Mouse (Mus musculus) neural tube, embryonic 12.5 days (tissue): ENCODE data around the gene Igfals. TPM values are rescaled to one million over a fixed set of nuclear protein-coding genes. Genes with fewer than 3 reads are reported as not detected.

Experiments used
- ATAC-seq: fragments of 200-750 bp; cut with Nextera tagmentation; 2 replicates; pipeline ENCODE4 v1.8.0; 2017; ENCODE audit warnings: low read depth, mild to moderate bottlenecking, moderate TSS enrichment, moderate library complexity; ENCODE audit not compliant: low FRiP score
- H3K27ac ChIP-seq: fragments of 300-500 bp; sonication (generic); 2 replicates; pipeline ENCODE4 v1.5.1; 2016
- H3K27me3 ChIP-seq: fragments of 300-500 bp; sonication (generic); replicated peaks from 2 replicates; pipeline ENCODE4 v1.6.1; 2016; ENCODE audit warnings: mild to moderate bottlenecking
- H3K36me3 ChIP-seq: fragments of 300-500 bp; sonication (generic); 2 replicates; pipeline ENCODE4 v1.6.1; 2016; ENCODE audit warnings: mild to moderate bottlenecking
- H3K4me1 ChIP-seq: fragments of 300-500 bp; sonication (generic); 2 replicates; pipeline ENCODE4 v1.6.1; 2016
- H3K4me2 ChIP-seq: fragments of 300-500 bp; sonication (generic); replicated peaks from 2 replicates; pipeline ENCODE4 v1.6.1; 2016; ENCODE audit warnings: mild to moderate bottlenecking
- H3K4me3 ChIP-seq: fragments of 300-500 bp; sonication (generic); 2 replicates; pipeline ENCODE4 v1.5.1; 2016
- H3K9ac ChIP-seq: fragments of 300-500 bp; sonication (generic); 2 replicates; pipeline ENCODE4 v1.6.1; 2016; ENCODE audit warnings: mild to moderate bottlenecking
- H3K9me3 ChIP-seq: fragments of 300-500 bp; sonication (generic); 2 replicates; pipeline ENCODE4 v1.6.1; 2016; ENCODE audit warnings: mild to moderate bottlenecking
- WGBS: fragments of 180-500 bp; shearing (Covaris S2); methylation state at CpG from one replicate; pipeline ENCODE4 v1.1.7; 2016; 5-methylcytosine and 5-hydroxymethylcytosine counted together
- polyA plus RNA-seq: library from polyadenylated mRNA; unstranded; fragments of >200 nt; fragmentation: Nextera tagmentation; extraction: Ambion mirVana; gene quantifications from 2 replicates; pipeline ENCODE4 v1.2.1, GENCODE M21; 2016

Igfals gene
- polyA plus RNA-seq, 1 experiment from 2014 or later, result 0.28 TPM

DNA sequence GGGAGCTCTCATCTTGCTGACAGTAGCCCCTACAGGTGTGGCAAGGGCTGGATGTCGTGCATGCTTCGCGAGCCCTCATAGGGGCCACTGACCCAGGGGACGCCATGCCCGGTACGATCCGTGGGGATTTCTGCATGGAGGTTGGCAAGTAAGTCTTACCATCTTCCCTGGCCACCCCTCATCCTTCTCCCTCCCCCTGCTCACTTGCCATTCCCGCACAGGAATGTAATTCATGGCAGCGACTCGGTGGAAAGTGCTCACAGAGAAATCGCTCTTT lies 31.1 kb downstream of the Igfals start:
- no peak for ATAC-seq
- peaks cover 69% of the 10 kb centered on the region for H3K36me3 ChIP-seq
- WGBS, result 35% methylated on average over 11 of the region's 11 CpGs

GRCm38 (mm10) chr17:24897600-24897999 lies 31.8 kb downstream of the Igfals start:
- Histone ChIP-seq H3K4me1 (peaks cover 38% of the 10 kb centered on the region), H3K27me3 (no peaks in the 10 kb centered on the region), H3K9me3 (no peaks in the 10 kb centered on the region), H3K36me3 (peaks cover 69% of the 10 kb centered on the region), H3K4me2 (peak overlapping the region; percentile 99), H3K9ac (peak overlapping the region; percentile 87), H3K4me3 (peak overlapping the region; percentile 94; the same call in 1 of the 2 replicates), H3K27ac (no peak overlapping the region)
- 75% methylated on average over 4 of the region's 4 CpGs for WGBS
- ATAC-seq, result no peak

More for the DNA sequence above, 31.1 kb downstream of the Igfals start:
- Histone ChIP-seq H3K9me3 (no peaks in the 10 kb centered on the region), H3K27ac (peak overlapping the region; percentile 50; the same call in 1 of the 2 replicates), H3K4me3 (peak overlapping the region; percentile 94), H3K9ac (peak overlapping the region; percentile 87), H3K4me1 (peaks cover 38% of the 10 kb centered on the region), H3K4me2 (peak overlapping the region; percentile 99), H3K27me3 (no peaks in the 10 kb centered on the region)

- peaks cover 69% of the 10 kb centered on the region for H3K36me3 ChIP-seq
- 84% methylated on average over 4 of the region's 4 CpGs for WGBS
- no peak for ATAC-seq
- H3K27ac ChIP-seq, result no peak overlapping the region
- H3K9me3 ChIP-seq, result no peaks in the 10 kb centered on the region
- peaks cover 38% of the 10 kb centered on the region for H3K4me1 ChIP-seq
- 0 out of 2 replicates have a peak overlapping the region, but pooled peaks have one; percentile 87 for H3K9ac ChIP-seq
- no peaks in the 10 kb centered on the region for H3K27me3 ChIP-seq
- H3K4me2 ChIP-seq, result peak overlapping the region; percentile 99
- no peak overlapping the region for H3K4me3 ChIP-seq
Measured at GRCm38 (mm10) chr17:24898041-24898854, 32.5 kb downstream of the Igfals start.

- Histone ChIP-seq H3K4me2 (no peak overlapping the region), H3K36me3 (peaks cover 74% of the 10 kb centered on the region), H3K9ac (no peak overlapping the region), H3K27me3 (no peaks in the 10 kb centered on the region), H3K9me3 (no peaks in the 10 kb centered on the region), H3K4me3 (no peak overlapping the region), H3K4me1 (peaks cover 29% of the 10 kb centered on the region), H3K27ac (no peak overlapping the region)
- WGBS, result 84% methylated on average over 5 of the region's 5 CpGs
- ATAC-seq, result no peak
Measured at GRCm38 (mm10) chr17:24899153-24899552, 33.4 kb downstream of the Igfals start.

DNA sequence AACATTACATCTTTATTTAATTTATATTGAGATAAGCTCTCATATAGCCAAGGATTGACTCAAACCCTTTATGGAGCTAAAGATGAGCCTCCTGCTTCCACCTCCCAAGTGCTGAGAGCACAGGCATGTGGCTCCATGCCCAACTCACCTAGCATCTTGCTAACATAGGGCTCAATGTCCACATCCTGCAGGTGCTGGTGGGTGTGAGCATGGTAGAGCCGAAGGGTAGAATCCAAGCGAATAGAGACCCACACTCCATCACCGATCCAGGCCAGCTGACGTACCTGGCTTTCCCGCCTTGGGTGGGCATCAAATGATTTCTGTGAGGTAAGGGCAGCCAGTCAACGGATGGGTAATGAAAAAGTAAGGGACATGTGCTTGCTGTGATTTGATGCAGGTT lies 34.2 kb downstream of the Igfals start:
- no peaks in the 10 kb centered on the region for H3K27me3 ChIP-seq
- peaks cover 25% of the 10 kb centered on the region for H3K4me1 ChIP-seq
- no peaks in the 10 kb centered on the region for H3K9me3 ChIP-seq
- no peak overlapping the region for H3K27ac ChIP-seq
- no peak for ATAC-seq
- H3K36me3 ChIP-seq, result peaks cover 83% of the 10 kb centered on the region
- 93% methylated on average over 6 of the region's 6 CpGs for WGBS
- H3K4me2 ChIP-seq, result no peak overlapping the region
- no peak overlapping the region for H3K9ac ChIP-seq
- no peak overlapping the region for H3K4me3 ChIP-seq

DNA sequence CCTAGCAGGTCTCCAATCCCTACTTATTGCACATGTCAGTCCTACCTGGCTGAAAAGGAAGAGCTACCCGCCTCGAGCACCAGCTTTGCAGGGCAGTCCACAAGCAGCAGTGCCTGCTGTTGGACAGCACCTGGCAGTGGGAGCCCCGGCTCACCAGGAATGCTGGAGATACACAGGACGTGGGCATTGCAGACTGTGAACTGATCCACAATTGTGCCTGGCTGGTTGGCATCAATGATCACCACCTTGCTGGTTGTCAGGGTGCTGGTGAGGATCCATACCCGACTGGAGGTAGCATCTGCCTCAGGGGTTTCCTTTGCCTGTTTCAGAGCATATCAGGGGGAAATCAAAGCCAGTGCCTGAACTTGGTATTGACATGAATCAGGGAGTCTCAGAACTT lies 36.3 kb downstream of the Igfals start:
- Histone ChIP-seq H3K27me3 (no peaks in the 10 kb centered on the region), H3K4me2 (no peak overlapping the region), H3K4me1 (peaks cover 8% of the 10 kb centered on the region), H3K9me3 (no peaks in the 10 kb centered on the region), H3K9ac (no peak overlapping the region), H3K27ac (no peak overlapping the region), H3K4me3 (no peak overlapping the region), H3K36me3 (peaks cover 100% of the 10 kb centered on the region)
- WGBS, result 93% methylated on average over 5 of the region's 5 CpGs
- ATAC-seq, result no peak

- 67% methylated on average over 9 of the region's 9 CpGs for WGBS
- H3K4me3 ChIP-seq, result no peak overlapping the region
- H3K27me3 ChIP-seq, result no peaks in the 10 kb centered on the region
- H3K4me1 ChIP-seq, result peaks cover under 1% of the 10 kb centered on the region
- no peak overlapping the region for H3K4me2 ChIP-seq
- H3K27ac ChIP-seq, result no peak overlapping the region
- peaks cover 99% of the 10 kb centered on the region for H3K36me3 ChIP-seq
- ATAC-seq, result no peak
- no peak overlapping the region for H3K9ac ChIP-seq
- H3K9me3 ChIP-seq, result no peaks in the 10 kb centered on the region
Measured at GRCm38 (mm10) chr17:24902671-24903474, 37.1 kb downstream of the Igfals start.

GRCm38 (mm10) chr17:24903767-24904166 lies 38.0 kb downstream of the Igfals start:
- H3K27me3 ChIP-seq, result no peaks in the 10 kb centered on the region
- no peak overlapping the region for H3K9ac ChIP-seq
- H3K9me3 ChIP-seq, result no peaks in the 10 kb centered on the region
- 91% methylated on average over 9 of the region's 9 CpGs for WGBS
- H3K27ac ChIP-seq, result no peak overlapping the region
- peaks cover 99% of the 10 kb centered on the region for H3K36me3 ChIP-seq
- no peak overlapping the region for H3K4me3 ChIP-seq
- H3K4me1 ChIP-seq, result no peaks in the 10 kb centered on the region
- H3K4me2 ChIP-seq, result no peak overlapping the region
- no peak for ATAC-seq

GRCm38 (mm10) chr17:24907591-24907990 lies 41.8 kb downstream of the Igfals start:
- H3K36me3 ChIP-seq, result peaks cover 97% of the 10 kb centered on the region
- H3K27ac ChIP-seq, result no peak overlapping the region
- WGBS, result 92% methylated on average over 2 of the region's 2 CpGs
- no peaks in the 10 kb centered on the region for H3K27me3 ChIP-seq
- H3K9ac ChIP-seq, result no peak overlapping the region
- H3K4me1 ChIP-seq, result no peaks in the 10 kb centered on the region
- no peak for ATAC-seq
- H3K4me2 ChIP-seq, result no peak overlapping the region
- no peak overlapping the region for H3K4me3 ChIP-seq
- H3K9me3 ChIP-seq, result no peaks in the 10 kb centered on the region

- H3K4me3 ChIP-seq, result no peak overlapping the region
- ATAC-seq, result no peak
- no peak overlapping the region for H3K4me2 ChIP-seq
- H3K9me3 ChIP-seq, result no peaks in the 10 kb centered on the region
- no peaks in the 10 kb centered on the region for H3K27me3 ChIP-seq
- peaks cover 95% of the 10 kb centered on the region for H3K36me3 ChIP-seq
- no peaks in the 10 kb centered on the region for H3K4me1 ChIP-seq
- H3K27ac ChIP-seq, result no peak overlapping the region
- no peak overlapping the region for H3K9ac ChIP-seq
Measured at GRCm38 (mm10) chr17:24913984-24914383, 48.2 kb downstream of the Igfals start.

DNA sequence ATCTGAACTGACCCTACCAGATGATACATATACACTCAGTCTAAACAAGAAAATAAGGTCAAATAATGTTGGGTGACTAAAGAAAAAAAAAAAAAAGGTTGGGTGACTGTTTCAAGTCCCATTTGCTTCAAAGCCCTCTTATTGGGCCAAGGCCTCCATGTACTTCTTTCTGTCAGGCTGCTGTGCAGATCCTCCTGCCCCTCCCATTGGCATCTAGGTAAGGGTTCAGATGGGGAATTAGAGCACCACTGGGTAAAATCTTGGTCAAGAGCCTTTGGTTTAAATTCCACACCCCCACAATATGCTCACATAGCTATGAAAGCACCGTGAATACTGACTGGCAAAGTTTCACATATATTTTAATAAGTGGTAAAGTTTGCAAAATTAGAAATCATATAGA lies 57.4 kb downstream of the Igfals start:
- Histone ChIP-seq H3K9me3 (no peaks in the 10 kb centered on the region), H3K27me3 (no peaks in the 10 kb centered on the region), H3K36me3 (peaks cover 92% of the 10 kb centered on the region), H3K27ac (no peak overlapping the region), H3K9ac (no peak overlapping the region), H3K4me2 (no peak overlapping the region), H3K4me1 (no peaks in the 10 kb centered on the region), H3K4me3 (no peak overlapping the region)
- no peak for ATAC-seq
- 97% methylated on average over 1 of the region's 1 CpGs for WGBS

GRCm38 (mm10) chr17:24929506-24929905 lies 63.7 kb downstream of the Igfals start:
- no peaks in the 10 kb centered on the region for H3K9me3 ChIP-seq
- no peaks in the 10 kb centered on the region for H3K27me3 ChIP-seq
- no peak overlapping the region for H3K9ac ChIP-seq
- H3K4me3 ChIP-seq, result no peak overlapping the region
- no peak for ATAC-seq
- peaks cover 38% of the 10 kb centered on the region for H3K36me3 ChIP-seq
- H3K4me2 ChIP-seq, result no peak overlapping the region
- H3K4me1 ChIP-seq, result peaks cover 5% of the 10 kb centered on the region
- no peak overlapping the region for H3K27ac ChIP-seq
- WGBS, result 88% methylated on average over 1 of the region's 1 CpGs
